Mouse (Mus musculus): Measurements from ENCODE around the gene Zfp687. TPM values are rescaled to one million over a fixed set of nuclear protein-coding genes. Genes with fewer than 3 reads are reported as not detected.

The Zfp687 gene
- polyA plus RNA-seq, 2 experiments, result 18.8 to 26.8 TPM

- WGBS, result 91% methylated on average over 1 of the region's 1 CpGs
- no peak for TF ChIP-seq POLR2A (IDR thresholded peaks at IDR 0.05; ENCODE audit: borderline replicate concordance, extremely low read depth, insufficient read depth, insufficient read length)
- Histone ChIP-seq H3K4me1 (ENCODE audit: control insufficient read depth, insufficient read depth, low read length) (no peaks in the 10 kb centered on the region), H3K9me3 (ENCODE audit: control insufficient read depth, low read length) (no peaks in the 10 kb centered on the region), H3K36me3 (ENCODE audit: control insufficient read depth, insufficient read depth, low read length) (no peaks in the 10 kb centered on the region), H3K9ac (ENCODE audit: low read depth, low read length, severe bottlenecking) (no peak overlapping the region), H3K27me3 (ENCODE audit: control insufficient read depth, insufficient read depth, low read length) (no peaks in the 10 kb centered on the region), H3K27ac (replicated peaks; ENCODE audit: low read depth, low read length) (no peak overlapping the region), H3K4me3 (replicated peaks; ENCODE audit: low read length) (no peak overlapping the region), H3K4me2 (replicated peaks; ENCODE audit: low read depth, low read length, severe bottlenecking) (no peak overlapping the region)
- no peak for ATAC-seq (ENCODE audit: low FRiP score, low read depth)
- DNase-seq (ENCODE audit: low spot score), result no peak
Observed at GRCm38 (mm10) chr3:94964989-94965388, 50.3 kb downstream of the Zfp687 start.

- Histone ChIP-seq H3K4me1 (ENCODE audit: control insufficient read depth, insufficient read depth, low read length) (peaks cover 4% of the 10 kb centered on the region; the same call in 1 of the 2 replicates), H3K4me2 (replicated peaks; ENCODE audit: low read depth, low read length, severe bottlenecking) (no peak overlapping the region), H3K9me3 (ENCODE audit: control insufficient read depth, low read length) (no peaks in the 10 kb centered on the region), H3K4me3 (replicated peaks; ENCODE audit: low read length) (no peak overlapping the region), H3K27me3 (ENCODE audit: control insufficient read depth, insufficient read depth, low read length) (no peaks in the 10 kb centered on the region), H3K36me3 (ENCODE audit: control insufficient read depth, insufficient read depth, low read length) (peaks cover 37% of the 10 kb centered on the region), H3K27ac (replicated peaks; ENCODE audit: low read depth, low read length) (no peak overlapping the region), H3K9ac (ENCODE audit: low read depth, low read length, severe bottlenecking) (no peak overlapping the region)
- ATAC-seq (ENCODE audit: low FRiP score, low read depth), result no peak
- no peak for TF ChIP-seq POLR2A (IDR thresholded peaks at IDR 0.05; ENCODE audit: borderline replicate concordance, extremely low read depth, insufficient read depth, insufficient read length)
- no peak for DNase-seq (ENCODE audit: low spot score)
- WGBS, result 47% methylated on average over 5 of the region's 5 CpGs
Observed at GRCm38 (mm10) chr3:94960322-94960721, 54.9 kb downstream of the Zfp687 start.

GRCm38 (mm10) chr3:94959871-94960270 lies 55.4 kb downstream of the Zfp687 start:
- 37% methylated on average over 8 of the region's 8 CpGs for WGBS
- Histone ChIP-seq H3K4me3 (replicated peaks; ENCODE audit: low read length) (no peak overlapping the region), H3K4me1 (ENCODE audit: control insufficient read depth, insufficient read depth, low read length) (peaks cover 8% of the 10 kb centered on the region; the same call in 1 of the 2 replicates), H3K27me3 (ENCODE audit: control insufficient read depth, insufficient read depth, low read length) (no peaks in the 10 kb centered on the region), H3K4me2 (replicated peaks; ENCODE audit: low read depth, low read length, severe bottlenecking) (no peak overlapping the region), H3K9me3 (ENCODE audit: control insufficient read depth, low read length) (no peaks in the 10 kb centered on the region), H3K27ac (replicated peaks; ENCODE audit: low read depth, low read length) (no peak overlapping the region), H3K36me3 (ENCODE audit: control insufficient read depth, insufficient read depth, low read length) (peaks cover 39% of the 10 kb centered on the region), H3K9ac (ENCODE audit: low read depth, low read length, severe bottlenecking) (no peak overlapping the region)
- DNase-seq (ENCODE audit: low spot score) (no peak), ATAC-seq (ENCODE audit: low FRiP score, low read depth) (no peak)
- TF ChIP-seq POLR2A (IDR thresholded peaks at IDR 0.05; ENCODE audit: borderline replicate concordance, extremely low read depth, insufficient read depth, insufficient read length), result no peak

GRCm38 (mm10) chr3:94958295-94958694 lies 57.0 kb downstream of the Zfp687 start:
- no peak overlapping the region for H3K27ac ChIP-seq (replicated peaks; ENCODE audit: low read depth, low read length)
- WGBS, result 88% methylated on average over 8 of the region's 8 CpGs

More at GRCm38 (mm10) chr3:94958295-94958694, 57.0 kb downstream of the Zfp687 start:
- H3K27me3 ChIP-seq (ENCODE audit: control insufficient read depth, insufficient read depth, low read length), result no peaks in the 10 kb centered on the region
- ATAC-seq (ENCODE audit: low FRiP score, low read depth) (no peak), DNase-seq (ENCODE audit: low spot score) (no peak)
- no peaks in the 10 kb centered on the region for H3K9me3 ChIP-seq (ENCODE audit: control insufficient read depth, low read length)
- H3K4me1 ChIP-seq (ENCODE audit: control insufficient read depth, insufficient read depth, low read length), result peaks cover 10% of the 10 kb centered on the region; the same call in 1 of the 2 replicates
- TF ChIP-seq POLR2A (IDR thresholded peaks at IDR 0.05; ENCODE audit: borderline replicate concordance, extremely low read depth, insufficient read depth, insufficient read length), result no peak
- H3K9ac ChIP-seq (ENCODE audit: low read depth, low read length, severe bottlenecking), result no peak overlapping the region
- no peak overlapping the region for H3K4me3 ChIP-seq (replicated peaks; ENCODE audit: low read length)
- H3K4me2 ChIP-seq (replicated peaks; ENCODE audit: low read depth, low read length, severe bottlenecking), result no peak overlapping the region
- peaks cover 39% of the 10 kb centered on the region for H3K36me3 ChIP-seq (ENCODE audit: control insufficient read depth, insufficient read depth, low read length)

Small RNA genes lying within 50 kb of the gene (microRNA-seq; reads per million reads assigned to microRNA genes)
- gene Mir7013, result not detected

Other genes with a start within 250 kb of the Zfp687 start
- 3.4 and 4.6 TPM in 2 replicates for gene Cgn, start 229.0 kb downstream of the Zfp687 start, polyA plus RNA-seq (2012; rRNA removed)
- gene Cgn, start 229.0 kb downstream of the Zfp687 start, polyA plus RNA-seq (2014; fragmentation: Nextera tagmentation; extraction: Ambion mirVana), result 7.5 and 8.0 TPM in 2 replicates
- gene Pogz, start 177.9 kb downstream of the Zfp687 start, polyA plus RNA-seq (2012; rRNA removed), result 45.8 and 60.1 TPM in 2 replicates
- 19.6 and 20.7 TPM in 2 replicates for gene Pogz, start 177.9 kb downstream of the Zfp687 start, polyA plus RNA-seq (2014; fragmentation: Nextera tagmentation; extraction: Ambion mirVana)
- gene Psmb4, start 128.5 kb downstream of the Zfp687 start, polyA plus RNA-seq (2012; rRNA removed), result 348 and 378 TPM in 2 replicates
- 369 and 384 TPM in 2 replicates for gene Psmb4, start 128.5 kb downstream of the Zfp687 start, polyA plus RNA-seq (2014; fragmentation: Nextera tagmentation; extraction: Ambion mirVana)
- gene Selenbp1, start 82.4 kb downstream of the Zfp687 start, polyA plus RNA-seq (2012; rRNA removed), result 28.7 and 32.9 TPM in 2 replicates
- 29.5 and 34.9 TPM in 2 replicates for gene Selenbp1, start 82.4 kb downstream of the Zfp687 start, polyA plus RNA-seq (2014; fragmentation: Nextera tagmentation; extraction: Ambion mirVana)
- gene Rfx5, start 61.4 kb downstream of the Zfp687 start, polyA plus RNA-seq (2012; rRNA removed), result 29.9 and 36.4 TPM in 2 replicates
- gene Rfx5, start 61.4 kb downstream of the Zfp687 start, polyA plus RNA-seq (2014; fragmentation: Nextera tagmentation; extraction: Ambion mirVana), result 12.5 and 12.9 TPM in 2 replicates
- gene Pi4kb, start 40.7 kb downstream of the Zfp687 start, polyA plus RNA-seq (2012; rRNA removed), result 54.7 and 54.8 TPM in 2 replicates
- 30.4 and 35.6 TPM in 2 replicates for gene Pi4kb, start 40.7 kb downstream of the Zfp687 start, polyA plus RNA-seq (2014; fragmentation: Nextera tagmentation; extraction: Ambion mirVana)
- 249 and 282 TPM in 2 replicates for gene Psmd4, start 27.2 kb upstream of the Zfp687 start, polyA plus RNA-seq (2012; rRNA removed)
- gene Psmd4, start 27.2 kb upstream of the Zfp687 start, polyA plus RNA-seq (2014; fragmentation: Nextera tagmentation; extraction: Ambion mirVana), result 258 and 280 TPM in 2 replicates
- gene Pip5k1a, start 91.5 kb upstream of the Zfp687 start, polyA plus RNA-seq (2012; rRNA removed), result 35.1 and 41.2 TPM in 2 replicates
- gene Pip5k1a, start 91.5 kb upstream of the Zfp687 start, polyA plus RNA-seq (2014; fragmentation: Nextera tagmentation; extraction: Ambion mirVana), result 15.7 and 16.5 TPM in 2 replicates
- gene Vps72, start 95.6 kb upstream of the Zfp687 start, polyA plus RNA-seq (2012; rRNA removed), result 125 and 130 TPM in 2 replicates
- gene Vps72, start 95.6 kb upstream of the Zfp687 start, polyA plus RNA-seq (2014; fragmentation: Nextera tagmentation; extraction: Ambion mirVana), result 141 and 163 TPM in 2 replicates
- gene Tmod4, start 109.0 kb upstream of the Zfp687 start, polyA plus RNA-seq (2012; rRNA removed), result 3.2 and 5.0 TPM in 2 replicates
- 2.9 and 3.7 TPM in 2 replicates for gene Tmod4, start 109.0 kb upstream of the Zfp687 start, polyA plus RNA-seq (2014; fragmentation: Nextera tagmentation; extraction: Ambion mirVana)
- gene Scnm1, start 118.6 kb upstream of the Zfp687 start, polyA plus RNA-seq (2012; rRNA removed), result 85.0 and 106 TPM in 2 replicates
- gene Scnm1, start 118.6 kb upstream of the Zfp687 start, polyA plus RNA-seq (2014; fragmentation: Nextera tagmentation; extraction: Ambion mirVana), result 65.7 and 73.1 TPM in 2 replicates
- 11.7 and 11.8 TPM in 2 replicates for gene Lysmd1, start 118.6 kb upstream of the Zfp687 start, polyA plus RNA-seq (2012; rRNA removed)
- gene Lysmd1, start 118.6 kb upstream of the Zfp687 start, polyA plus RNA-seq (2014; fragmentation: Nextera tagmentation; extraction: Ambion mirVana), result 13.3 and 15.3 TPM in 2 replicates
- gene Tnfaip8l2, start 126.9 kb upstream of the Zfp687 start, polyA plus RNA-seq (2012; rRNA removed), result 4.4 and 4.9 TPM in 2 replicates
- 6.1 and 8.0 TPM in 2 replicates for gene Tnfaip8l2, start 126.9 kb upstream of the Zfp687 start, polyA plus RNA-seq (2014; fragmentation: Nextera tagmentation; extraction: Ambion mirVana)
- 56.5 and 79.0 TPM in 2 replicates for gene Sema6c, start 145.0 kb upstream of the Zfp687 start, polyA plus RNA-seq (2012; rRNA removed)
- 14.0 and 15.7 TPM in 2 replicates for gene Sema6c, start 145.0 kb upstream of the Zfp687 start, polyA plus RNA-seq (2014; fragmentation: Nextera tagmentation; extraction: Ambion mirVana)
- 26.2 and 26.4 TPM in 2 replicates for gene Gabpb2, start 202.5 kb upstream of the Zfp687 start, polyA plus RNA-seq (2012; rRNA removed)
- 9.7 and 11.5 TPM in 2 replicates for gene Gabpb2, start 202.5 kb upstream of the Zfp687 start, polyA plus RNA-seq (2014; fragmentation: Nextera tagmentation; extraction: Ambion mirVana)
- gene Cdc42se1, start 213.3 kb upstream of the Zfp687 start, polyA plus RNA-seq (2012; rRNA removed), result 76.1 and 93.1 TPM in 2 replicates
- 119 and 126 TPM in 2 replicates for gene Cdc42se1, start 213.3 kb upstream of the Zfp687 start, polyA plus RNA-seq (2014; fragmentation: Nextera tagmentation; extraction: Ambion mirVana)
- gene Mllt11, start 216.7 kb upstream of the Zfp687 start, polyA plus RNA-seq (2012; rRNA removed), result 38.5 and 42.4 TPM in 2 replicates
- gene Mllt11, start 216.7 kb upstream of the Zfp687 start, polyA plus RNA-seq (2014; fragmentation: Nextera tagmentation; extraction: Ambion mirVana), result 16.7 and 17.4 TPM in 2 replicates
- gene Gm128, start 226.2 kb upstream of the Zfp687 start, polyA plus RNA-seq (2012; rRNA removed), result 0.87 and 0.89 TPM in 2 replicates
- gene Gm128, start 226.2 kb upstream of the Zfp687 start, polyA plus RNA-seq (2014; fragmentation: Nextera tagmentation; extraction: Ambion mirVana), result 0.50 and 0.63 TPM in 2 replicates
- gene Bnipl, start 235.7 kb upstream of the Zfp687 start, polyA plus RNA-seq (2012; rRNA removed), result 6.8 and 12.0 TPM in 2 replicates
- 11.7 and 13.3 TPM in 2 replicates for gene Bnipl, start 235.7 kb upstream of the Zfp687 start, polyA plus RNA-seq (2014; fragmentation: Nextera tagmentation; extraction: Ambion mirVana)

Measured in limb, embryonic 14.5 days (tissue).